Mouse (Mus musculus) midbrain, embryonic 15.5 days (tissue): ENCODE data around the gene Tmem217. TPM values are rescaled to one million over a fixed set of nuclear protein-coding genes. Genes with fewer than 3 reads are reported as not detected.

Experiments used
- ATAC-seq: fragments of 200-750 bp; cut with Nextera tagmentation; replicated peaks from 2 replicates; pipeline ENCODE4 v1.8.0; 2017; ENCODE audit warnings: moderate TSS enrichment
- H3K27ac ChIP-seq: fragments of 300-500 bp; sonication (generic); 2 replicates; pipeline ENCODE4 v1.5.1; 2015; ENCODE audit warnings: mild to moderate bottlenecking, inconsistent platforms
- H3K27me3 ChIP-seq: fragments of 300-500 bp; sonication (generic); replicated peaks from 2 replicates; pipeline ENCODE4 v1.6.1; 2015; ENCODE audit warnings: inconsistent platforms
- H3K36me3 ChIP-seq: fragments of 300-500 bp; sonication (generic); replicated peaks from 2 replicates; pipeline ENCODE4 v1.6.1; 2015; ENCODE audit warnings: inconsistent platforms
- H3K4me1 ChIP-seq: fragments of 300-500 bp; sonication (generic); 2 replicates; pipeline ENCODE4 v1.6.1; 2015; ENCODE audit warnings: inconsistent platforms
- H3K4me2 ChIP-seq: fragments of 300-500 bp; sonication (generic); 2 replicates; pipeline ENCODE4 v1.6.1; 2015; ENCODE audit warnings: inconsistent platforms, mild to moderate bottlenecking, moderate library complexity
- H3K4me3 ChIP-seq: fragments of 300-500 bp; sonication (generic); 2 replicates; pipeline ENCODE4 v1.5.1; 2015; ENCODE audit warnings: mild to moderate bottlenecking, inconsistent platforms
- H3K9ac ChIP-seq: fragments of 300-500 bp; sonication (generic); 2 replicates; pipeline ENCODE4 v1.6.1; 2015; ENCODE audit warnings: mild to moderate bottlenecking, inconsistent platforms
- H3K9me3 ChIP-seq: fragments of 300-500 bp; sonication (generic); 2 replicates; pipeline ENCODE4 v1.6.1; 2016; ENCODE audit warnings: inconsistent platforms
- WGBS: fragments of 180-500 bp; shearing (Covaris S2); methylation state at CpG from one replicate; pipeline ENCODE4 v1.1.7; 2015; ENCODE audit warnings: mixed read lengths; 5-methylcytosine and 5-hydroxymethylcytosine counted together
- polyA plus RNA-seq: library from polyadenylated mRNA; unstranded; fragments of >200 nt; fragmentation: Nextera tagmentation; extraction: Ambion mirVana; gene quantifications from 2 replicates; pipeline ENCODE4 v1.2.1, GENCODE M21; 2015

Tmem217 gene
- polyA plus RNA-seq, 1 experiment from 2014 or later: 1.7 TPM

- H3K36me3 ChIP-seq: peaks cover 34% of the 10 kb centered on the region
Observed at GRCm38 (mm10) chr17:29579579-29580126, 27.5 kb upstream of the Tmem217 start.

GRCm38 (mm10) chr17:29569831-29570230, 17.6 kb upstream of the Tmem217 start:
- no peak overlapping the region for H3K4me2 ChIP-seq
- no peaks in the 10 kb centered on the region for H3K9me3 ChIP-seq
- ATAC-seq: no peak
- no peak overlapping the region for H3K9ac ChIP-seq
- no peaks in the 10 kb centered on the region for H3K27me3 ChIP-seq
- no peaks in the 10 kb centered on the region for H3K4me1 ChIP-seq
- no peak overlapping the region for H3K4me3 ChIP-seq
- H3K27ac ChIP-seq: no peak overlapping the region
- 86% methylated on average over 6 of the region's 6 CpGs for WGBS
- peaks cover 26% of the 10 kb centered on the region; the same call in 1 of the 2 replicates for H3K36me3 ChIP-seq

More at GRCm38 (mm10) chr17:29579579-29580126, 27.5 kb upstream of the Tmem217 start:
- Histone ChIP-seq H3K9ac (no peak overlapping the region), H3K27ac (no peak overlapping the region), H3K27me3 (no peaks in the 10 kb centered on the region), H3K4me1 (no peaks in the 10 kb centered on the region), H3K4me3 (no peak overlapping the region), H3K9me3 (no peaks in the 10 kb centered on the region), H3K4me2 (no peak overlapping the region)
- no peak for ATAC-seq
- 87% methylated on average over 4 of the region's 4 CpGs for WGBS

GRCm38 (mm10) chr17:29568435-29568834, 16.2 kb upstream of the Tmem217 start:
- no peak for ATAC-seq
- H3K4me2 ChIP-seq: no peak overlapping the region
- WGBS: 94% methylated on average over 15 of the region's 15 CpGs
- no peak overlapping the region for H3K9ac ChIP-seq
- H3K36me3 ChIP-seq: 0 out of 2 replicates have a peak, but pooled peaks cover 26% of the 10 kb centered on the region
- H3K4me1 ChIP-seq: no peaks in the 10 kb centered on the region
- no peak overlapping the region for H3K27ac ChIP-seq
- H3K4me3 ChIP-seq: no peak overlapping the region
- H3K9me3 ChIP-seq: no peaks in the 10 kb centered on the region
- no peaks in the 10 kb centered on the region for H3K27me3 ChIP-seq

GRCm38 (mm10) chr17:29565521-29565920, 13.3 kb upstream of the Tmem217 start:
- no peak for ATAC-seq

DNA sequence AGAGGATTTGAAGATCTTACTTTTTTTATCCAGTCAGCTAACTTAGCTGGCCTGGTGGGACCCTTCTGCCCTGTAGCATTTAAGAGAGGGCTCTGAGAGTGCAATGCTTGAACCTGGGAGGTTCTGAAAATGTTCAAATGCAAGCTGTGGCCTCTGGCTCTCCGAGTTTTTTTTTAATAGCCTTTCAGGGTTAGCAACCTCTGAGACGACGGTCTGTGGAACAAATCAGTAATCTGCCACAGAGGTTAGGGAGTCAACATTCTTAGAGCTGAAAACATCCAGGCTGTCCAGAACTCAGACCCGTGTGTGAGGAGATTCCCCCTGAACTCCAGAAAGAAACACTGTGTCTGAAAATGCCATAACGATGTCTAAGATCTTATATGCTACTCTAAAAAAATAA, 6.3 kb upstream of the Tmem217 start:
- Histone ChIP-seq H3K9ac (no peak overlapping the region), H3K27ac (no peak overlapping the region), H3K4me1 (no peaks in the 10 kb centered on the region), H3K4me3 (no peak overlapping the region), H3K27me3 (no peaks in the 10 kb centered on the region), H3K4me2 (no peak overlapping the region), H3K9me3 (no peaks in the 10 kb centered on the region), H3K36me3 (no peaks in the 10 kb centered on the region; the same call in 1 of the 2 replicates)
- ATAC-seq: no peak
- 86% methylated on average over 5 of the region's 5 CpGs for WGBS

More at GRCm38 (mm10) chr17:29565521-29565920, 13.3 kb upstream of the Tmem217 start:
- no peak overlapping the region for H3K9ac ChIP-seq
- H3K4me1 ChIP-seq: no peaks in the 10 kb centered on the region
- H3K27ac ChIP-seq: no peak overlapping the region
- WGBS: 99% methylated on average over 5 of the region's 5 CpGs
- H3K27me3 ChIP-seq: no peaks in the 10 kb centered on the region
- H3K9me3 ChIP-seq: no peaks in the 10 kb centered on the region
- H3K4me2 ChIP-seq: no peak overlapping the region
- 0 out of 2 replicates have a peak, but pooled peaks cover 7% of the 10 kb centered on the region for H3K36me3 ChIP-seq
- no peak overlapping the region for H3K4me3 ChIP-seq

DNA sequence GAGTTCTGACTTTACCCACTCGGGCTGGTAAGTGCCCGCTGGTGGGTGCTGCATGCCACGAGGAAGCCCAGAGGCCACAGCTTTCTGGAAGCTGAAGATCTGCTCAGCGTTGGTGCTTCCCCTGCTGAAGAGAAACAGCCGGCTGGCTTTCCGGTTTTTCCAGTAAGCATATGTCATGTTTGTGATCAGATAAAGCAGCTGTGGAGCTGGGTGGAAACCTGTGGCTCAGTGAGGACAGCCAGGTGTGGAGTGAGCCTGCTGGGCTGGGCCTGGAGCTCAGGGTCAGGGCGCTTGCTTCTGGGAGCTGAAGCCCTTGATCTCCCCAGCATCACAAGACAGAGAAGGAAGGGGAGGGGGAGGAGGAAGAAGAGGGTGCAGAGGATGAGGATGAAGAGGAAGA, 4.7 kb upstream of the Tmem217 start:
- WGBS: 94% methylated on average over 7 of the region's 7 CpGs
- Histone ChIP-seq H3K4me2 (no peak overlapping the region), H3K36me3 (no peaks in the 10 kb centered on the region; the same call in 1 of the 2 replicates), H3K4me1 (no peaks in the 10 kb centered on the region), H3K27ac (no peak overlapping the region), H3K9ac (no peak overlapping the region), H3K4me3 (no peak overlapping the region), H3K27me3 (no peaks in the 10 kb centered on the region), H3K9me3 (no peaks in the 10 kb centered on the region)
- no peak for ATAC-seq

GRCm38 (mm10) chr17:29556456-29556855, 4.3 kb upstream of the Tmem217 start:
- WGBS: 91% methylated on average over 10 of the region's 10 CpGs
- Histone ChIP-seq H3K27ac (no peak overlapping the region), H3K27me3 (no peaks in the 10 kb centered on the region), H3K4me2 (no peak overlapping the region), H3K4me3 (no peak overlapping the region), H3K36me3 (no peaks in the 10 kb centered on the region; the same call in 1 of the 2 replicates), H3K9ac (no peak overlapping the region), H3K4me1 (no peaks in the 10 kb centered on the region), H3K9me3 (no peaks in the 10 kb centered on the region)
- ATAC-seq: no peak

DNA sequence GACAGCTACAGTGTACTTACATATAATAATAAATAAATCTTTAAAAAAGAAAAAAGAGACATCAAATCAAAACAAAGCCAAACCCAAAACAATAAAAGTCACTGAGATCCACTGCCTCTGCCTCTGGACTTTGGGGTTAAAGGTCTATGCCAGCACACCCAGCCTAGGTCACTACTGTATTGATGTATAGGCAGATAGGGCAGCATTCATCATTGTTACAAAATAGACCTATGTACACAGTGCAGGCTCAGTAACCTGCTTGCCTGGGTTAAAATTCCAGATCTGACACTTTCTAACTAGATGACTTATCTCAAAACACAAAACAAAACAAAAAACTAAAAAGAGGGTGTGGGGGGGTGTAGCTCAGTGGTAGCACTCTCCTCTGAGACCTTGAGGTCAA, 2.0 kb upstream of the Tmem217 start:
- Histone ChIP-seq H3K27me3 (no peaks in the 10 kb centered on the region), H3K4me2 (no peak overlapping the region), H3K36me3 (no peaks in the 10 kb centered on the region), H3K9ac (no peak overlapping the region), H3K27ac (no peak overlapping the region), H3K9me3 (no peaks in the 10 kb centered on the region), H3K4me1 (peaks cover 16% of the 10 kb centered on the region), H3K4me3 (no peak overlapping the region)
- ATAC-seq: no peak

GRCm38 (mm10) chr17:29551019-29551418, 1.2 kb downstream of the Tmem217 start:
- 63% methylated on average over 6 of the region's 6 CpGs for WGBS
- H3K4me3 ChIP-seq: no peak overlapping the region

DNA sequence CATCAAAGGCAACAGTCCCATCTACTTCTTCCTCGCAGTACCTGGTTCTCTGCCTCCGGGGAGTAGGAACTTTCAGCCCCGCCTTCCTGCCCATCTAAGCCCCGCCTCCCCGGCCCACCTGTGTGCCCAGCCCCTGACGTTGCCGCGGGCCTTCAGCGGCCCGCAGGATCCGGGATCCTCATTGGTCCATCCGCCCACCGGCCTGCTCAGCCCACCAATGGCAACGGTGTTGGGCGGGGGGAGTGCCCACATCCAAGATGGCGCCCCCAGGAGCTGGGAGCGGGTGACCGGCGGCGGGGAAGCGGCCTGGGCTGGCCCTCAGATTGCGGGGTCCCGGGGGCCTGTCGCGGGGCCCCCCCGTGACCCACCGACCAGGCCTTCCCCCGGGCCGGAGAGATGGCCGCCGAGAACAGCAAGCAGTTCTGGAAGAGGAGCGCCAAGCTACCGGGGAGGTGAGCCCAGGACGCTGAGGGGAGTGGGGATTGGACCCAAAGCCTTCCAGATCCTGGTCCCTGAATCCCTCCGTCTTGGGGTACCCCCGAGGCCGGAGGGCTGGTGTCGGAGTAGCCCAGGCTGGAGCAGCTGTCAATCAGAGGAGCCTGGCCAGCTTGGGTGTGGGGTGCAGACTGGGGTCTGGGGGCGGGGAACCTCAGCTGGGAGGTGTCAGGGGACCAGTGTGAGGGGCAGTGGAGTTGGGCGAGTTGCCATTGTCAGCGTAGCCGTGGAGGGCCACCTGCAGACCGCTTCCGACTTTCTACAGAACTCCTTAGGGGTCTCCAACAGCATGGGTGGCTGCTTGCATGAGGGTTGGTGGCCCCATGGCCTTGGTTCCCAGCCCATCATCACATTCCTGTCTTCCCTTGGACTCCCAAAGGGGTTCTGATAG, 2.4 kb downstream of the Tmem217 start, which contains the start of the genes Gm17657 and Tbc1d22b:
Gm17657 (minus strand) TSS at position 96 of the 886 bp plus-strand sequence.
Tbc1d22b (plus strand) TSS at position 243 of the 886 bp plus-strand sequence.
- H3K36me3 ChIP-seq: no peaks in the 10 kb centered on the region
- peak within 1 kb of the TSS; percentile 79 for H3K4me2 ChIP-seq
- H3K9me3 ChIP-seq: no peaks in the 10 kb centered on the region
- peak within 1 kb of the TSS; percentile 83 for H3K4me3 ChIP-seq
- no peaks in the 10 kb centered on the region for H3K27me3 ChIP-seq
- peak within 1 kb of the TSS; percentile 40; the same call in 1 of the 2 replicates for H3K27ac ChIP-seq
- peak; percentile 99 for ATAC-seq
- H3K4me1 ChIP-seq: peaks cover 16% of the 10 kb centered on the region
- H3K9ac ChIP-seq: peak within 1 kb of the TSS; percentile 85
- WGBS: 0% methylated on average over 44 of the region's 44 CpGs

More at GRCm38 (mm10) chr17:29551019-29551418, 1.2 kb downstream of the Tmem217 start:
- H3K27ac ChIP-seq: no peak overlapping the region
- H3K36me3 ChIP-seq: no peaks in the 10 kb centered on the region
- peak overlapping the region; percentile 79 for H3K4me2 ChIP-seq
- no peaks in the 10 kb centered on the region for H3K27me3 ChIP-seq
- H3K9ac ChIP-seq: no peak overlapping the region; the same call in 1 of the 2 replicates
- ATAC-seq: no peak
- H3K9me3 ChIP-seq: no peaks in the 10 kb centered on the region
- peaks cover 16% of the 10 kb centered on the region for H3K4me1 ChIP-seq

GRCm38 (mm10) chr17:29548994-29549393, 3.2 kb downstream of the Tmem217 start:
- WGBS: 44% methylated on average over 8 of the region's 8 CpGs
- Histone ChIP-seq H3K27me3 (no peaks in the 10 kb centered on the region), H3K4me1 (peaks cover 16% of the 10 kb centered on the region), H3K27ac (no peak overlapping the region), H3K36me3 (no peaks in the 10 kb centered on the region), H3K9me3 (no peaks in the 10 kb centered on the region), H3K4me2 (peak overlapping the region; percentile 79), H3K9ac (no peak overlapping the region), H3K4me3 (no peak overlapping the region)
- peak; percentile 37; the same call in 1 of the 2 replicates for ATAC-seq

- H3K27me3 ChIP-seq: no peaks in the 10 kb centered on the region
- no peak for ATAC-seq
- 68% methylated on average over 3 of the region's 3 CpGs for WGBS
- H3K27ac ChIP-seq: no peak overlapping the region
- H3K9ac ChIP-seq: no peak overlapping the region
- no peaks in the 10 kb centered on the region for H3K36me3 ChIP-seq
- H3K4me3 ChIP-seq: no peak overlapping the region
- H3K4me1 ChIP-seq: peaks cover 16% of the 10 kb centered on the region
- no peaks in the 10 kb centered on the region for H3K9me3 ChIP-seq
- H3K4me2 ChIP-seq: no peak overlapping the region
Observed at GRCm38 (mm10) chr17:29548494-29548893, 3.7 kb downstream of the Tmem217 start.
